Mouse (Mus musculus) kidney, postnatal 0 days (tissue): ENCODE measurements at regions not wholly inside any gene's neighbourhood (a gene's known extent, or its start where the extent isn't known, plus 50 kb on each side); places are given as distances from the start of the nearest gene placed in this dataset.

Experiments
- ATAC-seq: fragments of 200-750 bp; cut with Nextera tagmentation; replicated peaks from 2 replicates; pipeline ENCODE4 v1.8.0; 2017; ENCODE audit warnings: low read depth, moderate number of reproducible peaks, moderate TSS enrichment, moderate library complexity; ENCODE audit not compliant: low FRiP score
- DNase-seq: peaks from one replicate; pipeline ENCODE4 v3.0.0-alpha.2; 2016; ENCODE audit warnings: low spot score
- H3K27ac ChIP-seq: fragments of 300-500 bp; sonication (generic); 2 replicates; pipeline ENCODE4 v1.5.1; 2014; ENCODE audit warnings: mild to moderate bottlenecking
- H3K27me3 ChIP-seq: fragments of 300-500 bp; sonication (generic); 2 replicates; pipeline ENCODE4 v1.6.1; 2014; ENCODE audit warnings: low read length, mixed read lengths; ENCODE audit not compliant: insufficient read depth
- H3K36me3 ChIP-seq: fragments of 300-500 bp; sonication (generic); 2 replicates; pipeline ENCODE4 v1.6.1; 2014; ENCODE audit warnings: low read length, mixed read lengths; ENCODE audit not compliant: insufficient read depth
- H3K4me1 ChIP-seq: fragments of 300-500 bp; sonication (generic); replicated peaks from 2 replicates; pipeline ENCODE4 v1.6.1; 2014; ENCODE audit warnings: antibody characterized with exemption, low read length, mixed read lengths; ENCODE audit not compliant: insufficient read depth
- H3K4me2 ChIP-seq: fragments of 300-500 bp; sonication (generic); 2 replicates; pipeline ENCODE4 v1.6.1; 2014; ENCODE audit warnings: mild to moderate bottlenecking, low read length, moderate library complexity, mixed read lengths
- H3K4me3 ChIP-seq: fragments of 300-500 bp; sonication (generic); replicated peaks from 2 replicates; pipeline ENCODE4 v1.5.1; 2014; ENCODE audit warnings: low read depth, low read length
- H3K9ac ChIP-seq: fragments of 300-500 bp; sonication (generic); 2 replicates; pipeline ENCODE4 v1.6.1; 2014; ENCODE audit warnings: low read depth, low read length
- H3K9me3 ChIP-seq: fragments of 300-500 bp; sonication (generic); replicated peaks from 2 replicates; pipeline ENCODE4 v1.6.1; 2016; ENCODE audit warnings: low read length, inconsistent platforms, mixed read lengths
- CTCF ChIP-seq: IDR thresholded peaks from 2 replicates; pipeline ENCODE4 v1.5.1; 2016; ENCODE audit warnings: antibody characterized with exemption, low read depth, mild to moderate bottlenecking, moderate library complexity
- WGBS: fragments of 180-500 bp; shearing (Covaris S2); extraction: QIAGEN DNeasy Blood & Tissue Kit; methylation state at CpG from one replicate; pipeline ENCODE4 v1.1.7; 2014; 5-methylcytosine and 5-hydroxymethylcytosine counted together

- no peak overlapping the region for H3K27ac ChIP-seq
These were observed 72.0 kb downstream of the Gm12728 start for GRCm38 (mm10) chr4:105861654-105862037.

GRCm38 (mm10) chr4:105870512-105870911 is 80.8 kb downstream of the Gm12728 start:
- H3K4me3 ChIP-seq: no peak overlapping the region
- TF ChIP-seq CTCF: no peak
- WGBS: 60% methylated on average over 3 of the region's 3 CpGs
- H3K36me3 ChIP-seq: no peaks in the 10 kb centered on the region
- H3K4me1 ChIP-seq: no peaks in the 10 kb centered on the region
- H3K27ac ChIP-seq: no peak overlapping the region
- no peak for DNase-seq
- ATAC-seq: no peak
- no peaks in the 10 kb centered on the region for H3K9me3 ChIP-seq
- no peaks in the 10 kb centered on the region for H3K27me3 ChIP-seq
- H3K4me2 ChIP-seq: no peak overlapping the region
- no peak overlapping the region for H3K9ac ChIP-seq

More at GRCm38 (mm10) chr4:105861654-105862037, 72.0 kb downstream of the Gm12728 start:
- no peaks in the 10 kb centered on the region for H3K9me3 ChIP-seq
- H3K27me3 ChIP-seq: no peaks in the 10 kb centered on the region
- DNase-seq: no peak
- H3K4me1 ChIP-seq: no peaks in the 10 kb centered on the region
- H3K4me3 ChIP-seq: no peak overlapping the region
- no peaks in the 10 kb centered on the region for H3K36me3 ChIP-seq
- TF ChIP-seq CTCF: no peak
- no peak for ATAC-seq
- H3K4me2 ChIP-seq: no peak overlapping the region
- H3K9ac ChIP-seq: no peak overlapping the region

- ATAC-seq: no peak
- Histone ChIP-seq H3K9ac (no peak overlapping the region), H3K9me3 (no peaks in the 10 kb centered on the region), H3K36me3 (no peaks in the 10 kb centered on the region), H3K4me3 (no peak overlapping the region), H3K27ac (no peak overlapping the region), H3K4me2 (no peak overlapping the region), H3K4me1 (no peaks in the 10 kb centered on the region), H3K27me3 (no peaks in the 10 kb centered on the region)
- no peak for TF ChIP-seq CTCF
- DNase-seq: no peak
- WGBS: 56% methylated on average over 5 of the region's 5 CpGs
These were observed 87.6 kb downstream of the Gm12728 start for GRCm38 (mm10) chr4:105877246-105877645.

GRCm38 (mm10) chr4:105879891-105880290 is 90.2 kb downstream of the Gm12728 start:
- WGBS: 37% methylated on average over 3 of the region's 3 CpGs
- H3K9ac ChIP-seq: no peak overlapping the region
- TF ChIP-seq CTCF: no peak
- no peaks in the 10 kb centered on the region for H3K9me3 ChIP-seq
- no peak overlapping the region for H3K27ac ChIP-seq
- H3K4me2 ChIP-seq: no peak overlapping the region
- no peaks in the 10 kb centered on the region for H3K4me1 ChIP-seq
- no peak overlapping the region for H3K4me3 ChIP-seq
- ATAC-seq: no peak
- H3K36me3 ChIP-seq: no peaks in the 10 kb centered on the region
- no peaks in the 10 kb centered on the region for H3K27me3 ChIP-seq
- DNase-seq: no peak

GRCm38 (mm10) chr4:105884791-105885190 is 95.1 kb downstream of the Gm12728 start:
- H3K9ac ChIP-seq: no peak overlapping the region
- no peaks in the 10 kb centered on the region for H3K9me3 ChIP-seq
- no peaks in the 10 kb centered on the region for H3K36me3 ChIP-seq
- H3K4me2 ChIP-seq: no peak overlapping the region
- DNase-seq: no peak
- ATAC-seq: no peak
- H3K4me1 ChIP-seq: no peaks in the 10 kb centered on the region
- 57% methylated on average over 3 of the region's 3 CpGs for WGBS
- H3K4me3 ChIP-seq: no peak overlapping the region
- no peak for TF ChIP-seq CTCF
- no peak overlapping the region for H3K27ac ChIP-seq
- H3K27me3 ChIP-seq: no peaks in the 10 kb centered on the region

- no peak for ATAC-seq
These were observed 101.8 kb downstream of the Gm12728 start for GRCm38 (mm10) chr4:105891438-105891837.

GRCm38 (mm10) chr4:105892065-105892464 is 102.4 kb downstream of the Gm12728 start:
- Histone ChIP-seq H3K4me3 (no peak overlapping the region), H3K4me2 (no peak overlapping the region), H3K36me3 (no peaks in the 10 kb centered on the region), H3K9me3 (no peaks in the 10 kb centered on the region), H3K4me1 (no peaks in the 10 kb centered on the region), H3K9ac (no peak overlapping the region), H3K27me3 (no peaks in the 10 kb centered on the region), H3K27ac (no peak overlapping the region)
- ATAC-seq (no peak), DNase-seq (no peak)
- 61% methylated on average over 2 of the region's 2 CpGs for whole genome bisulfite sequencing
- TF ChIP-seq CTCF: no peak

More at GRCm38 (mm10) chr4:105891438-105891837, 101.8 kb downstream of the Gm12728 start:
- no peak overlapping the region for H3K4me3 ChIP-seq
- DNase-seq: no peak
- no peaks in the 10 kb centered on the region for H3K27me3 ChIP-seq
- TF ChIP-seq CTCF: no peak
- H3K9me3 ChIP-seq: no peaks in the 10 kb centered on the region
- 86% methylated on average over 4 of the region's 4 CpGs for WGBS
- H3K4me1 ChIP-seq: no peaks in the 10 kb centered on the region
- no peak overlapping the region for H3K27ac ChIP-seq
- H3K9ac ChIP-seq: no peak overlapping the region
- H3K4me2 ChIP-seq: no peak overlapping the region
- no peaks in the 10 kb centered on the region for H3K36me3 ChIP-seq
